Mouse (Mus musculus): ENCODE measurements around the gene Nacc2. TPM values are rescaled to one million over a fixed set of nuclear protein-coding genes. Genes with fewer than 3 reads are reported as not detected.

Gene Nacc2
- polyA plus RNA-seq, 1 experiment from 2014 or later, result 12.6 TPM

DNA sequence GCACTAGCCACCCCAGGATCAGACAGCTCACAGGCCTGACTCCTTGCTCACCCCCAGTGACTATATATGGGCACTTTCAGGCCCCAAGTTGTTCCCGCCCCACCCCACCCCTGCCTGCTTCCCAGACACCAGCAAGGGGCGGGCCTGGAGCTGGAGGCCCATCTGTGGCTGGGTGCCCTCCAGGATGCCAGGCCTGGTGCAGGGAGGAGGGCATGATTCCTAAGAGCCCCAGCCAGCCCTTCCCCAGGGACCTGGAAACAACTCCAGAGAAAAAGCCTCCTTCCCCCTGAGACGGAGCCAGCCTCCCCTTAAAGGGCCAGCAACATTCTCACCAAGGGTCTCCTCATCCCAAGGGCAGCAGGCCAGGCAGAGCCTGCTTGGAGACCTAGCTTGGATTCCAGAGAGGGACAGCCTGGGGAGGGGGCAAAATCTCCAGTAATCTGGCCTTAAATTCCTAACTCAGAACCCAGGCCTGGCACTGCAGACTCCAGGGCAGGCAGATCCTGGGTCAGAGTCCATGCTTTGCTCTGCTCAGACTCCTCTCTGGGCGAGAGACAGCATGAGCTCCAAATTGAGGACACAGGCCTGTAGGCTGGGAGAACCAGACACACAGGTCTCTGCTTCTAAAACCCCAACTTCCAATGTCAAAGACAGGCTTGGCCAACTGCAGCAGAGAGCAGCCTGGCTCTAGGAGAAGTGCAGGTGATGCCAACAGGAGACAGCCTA lies 4.3 kb downstream of the Nacc2 start:
- peak; percentile 58 for DNase-seq (ENCODE audit: low spot score)
- peaks cover 13% of the 10 kb centered on the region for H3K4me1 ChIP-seq (replicated peaks; ENCODE audit: control insufficient read depth, insufficient read depth)

DNA sequence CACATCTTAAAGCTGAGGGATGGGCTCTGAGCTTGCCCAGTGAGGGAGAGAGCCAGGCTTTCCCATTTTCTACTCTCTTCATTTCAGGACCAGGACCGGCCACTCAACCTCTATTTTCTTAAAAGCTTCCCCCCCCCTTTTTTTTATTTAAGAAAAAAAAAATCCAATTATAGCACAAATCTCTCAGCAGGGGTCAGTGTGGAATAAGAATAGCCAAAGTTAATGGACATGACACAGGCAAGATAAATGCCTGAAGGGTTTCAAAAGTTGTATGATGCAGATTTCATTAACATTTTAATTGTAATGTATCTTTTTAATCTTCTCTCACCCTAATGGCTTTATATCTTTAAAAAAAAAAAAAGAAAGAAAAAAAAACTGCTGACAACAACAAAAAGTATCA lies 5.4 kb downstream of the Nacc2 start:
- H3K27me3 ChIP-seq (ENCODE audit: control insufficient read depth, insufficient read depth, low read length), result no peaks in the 10 kb centered on the region
- no peak overlapping the region for H3K27ac ChIP-seq (replicated peaks)
- TF ChIP-seq EP300 (optimal IDR thresholded peaks at IDR 0.05), result no peak
- peak; percentile 51 for TF ChIP-seq CTCF (IDR thresholded peaks at IDR 0.05; ENCODE audit: low read depth)
- ATAC-seq (ENCODE audit: low FRiP score, low TSS enrichment) (no peak), DNase-seq (ENCODE audit: low spot score) (no peak)
- no peak overlapping the region for H3K4me2 ChIP-seq (replicated peaks; ENCODE audit: low read depth)
- H3K4me3 ChIP-seq (ENCODE audit: low read depth, low read length), result no peak overlapping the region
- WGBS, result 65% methylated on average over 1 of the region's 1 CpGs
- no peak overlapping the region for H3K9ac ChIP-seq (ENCODE audit: low read length)
- no peaks in the 10 kb centered on the region for H3K9me3 ChIP-seq (ENCODE audit: control insufficient read depth, low read length)
- peaks cover 10% of the 10 kb centered on the region for H3K4me1 ChIP-seq (replicated peaks; ENCODE audit: control insufficient read depth, insufficient read depth)
- no peaks in the 10 kb centered on the region for H3K36me3 ChIP-seq (ENCODE audit: control insufficient read depth, insufficient read depth, low read length)

More for the DNA sequence above, 4.3 kb downstream of the Nacc2 start:
- Histone ChIP-seq H3K4me2 (replicated peaks; ENCODE audit: low read depth) (peak overlapping the region; percentile 27), H3K27me3 (ENCODE audit: control insufficient read depth, insufficient read depth, low read length) (no peaks in the 10 kb centered on the region), H3K36me3 (ENCODE audit: control insufficient read depth, insufficient read depth, low read length) (no peaks in the 10 kb centered on the region), H3K9me3 (ENCODE audit: control insufficient read depth, low read length) (no peaks in the 10 kb centered on the region), H3K27ac (replicated peaks) (peak overlapping the region; percentile 80), H3K4me3 (ENCODE audit: low read depth, low read length) (no peak overlapping the region), H3K9ac (ENCODE audit: low read length) (peak overlapping the region; percentile 45)
- 26% methylated on average over 4 of the region's 4 CpGs for WGBS
- ATAC-seq (ENCODE audit: low FRiP score, low TSS enrichment), result peak; percentile 59
- TF ChIP-seq CTCF (IDR thresholded peaks at IDR 0.05; ENCODE audit: low read depth) (peak; percentile 20), EP300 (optimal IDR thresholded peaks at IDR 0.05) (peak; percentile 27)

GRCm38 (mm10) chr2:26116550-26116949 lies 6.5 kb downstream of the Nacc2 start:
- Histone ChIP-seq H3K36me3 (ENCODE audit: control insufficient read depth, insufficient read depth, low read length) (no peaks in the 10 kb centered on the region), H3K27ac (replicated peaks) (no peak overlapping the region), H3K4me3 (ENCODE audit: low read depth, low read length) (no peak overlapping the region), H3K4me2 (replicated peaks; ENCODE audit: low read depth) (no peak overlapping the region), H3K9ac (ENCODE audit: low read length) (no peak overlapping the region), H3K27me3 (ENCODE audit: control insufficient read depth, insufficient read depth, low read length) (no peaks in the 10 kb centered on the region), H3K4me1 (replicated peaks; ENCODE audit: control insufficient read depth, insufficient read depth) (peaks cover 10% of the 10 kb centered on the region), H3K9me3 (ENCODE audit: control insufficient read depth, low read length) (no peaks in the 10 kb centered on the region)
- WGBS, result 63% methylated on average over 3 of the region's 3 CpGs
- DNase-seq (ENCODE audit: low spot score) (no peak), ATAC-seq (ENCODE audit: low FRiP score, low TSS enrichment) (no peak)
- TF ChIP-seq EP300 (optimal IDR thresholded peaks at IDR 0.05) (no peak), CTCF (IDR thresholded peaks at IDR 0.05; ENCODE audit: low read depth) (no peak)

DNA sequence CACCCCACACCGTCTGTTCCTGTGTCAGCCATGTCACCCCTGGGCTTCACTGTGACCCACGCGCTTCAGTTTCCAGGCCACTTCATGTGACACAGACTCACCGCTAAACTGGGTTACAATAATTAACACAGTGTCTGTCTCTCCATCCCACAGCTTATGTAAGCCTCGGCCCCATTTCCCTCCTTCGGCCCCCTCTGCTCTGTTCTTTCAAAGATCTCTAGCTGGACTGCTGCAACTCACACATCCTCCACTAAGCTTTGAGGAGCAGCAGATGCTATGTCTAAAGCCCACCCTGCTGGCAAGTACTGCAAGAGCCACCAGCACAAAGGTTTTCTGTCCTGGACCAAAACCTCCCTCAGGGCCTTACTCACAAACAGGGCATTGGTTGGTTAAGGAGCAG lies 7.8 kb downstream of the Nacc2 start:
- H3K4me1 ChIP-seq (replicated peaks; ENCODE audit: control insufficient read depth, insufficient read depth), result peaks cover 8% of the 10 kb centered on the region

DNA sequence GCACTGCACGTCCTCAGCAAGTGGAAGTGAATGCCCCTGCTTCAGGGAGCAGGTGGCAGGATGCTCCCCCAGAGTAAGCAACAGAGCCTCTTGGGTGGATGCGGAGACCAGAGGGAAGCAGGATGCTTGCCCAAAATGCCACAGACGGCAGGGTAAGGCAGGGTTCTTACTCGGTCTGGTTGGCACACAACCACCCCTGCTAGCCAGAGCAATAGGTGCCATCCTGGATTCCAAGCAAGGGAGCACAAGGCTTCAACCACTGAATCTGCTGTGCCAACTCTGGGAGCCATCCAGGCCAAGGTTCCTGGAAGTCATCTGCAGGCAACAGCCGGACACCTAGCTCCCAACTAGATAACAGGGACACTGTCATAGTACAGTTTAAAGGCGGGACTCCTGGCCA lies 14.8 kb downstream of the Nacc2 start:
- no peak for ATAC-seq (ENCODE audit: low FRiP score, low TSS enrichment)
- Histone ChIP-seq H3K27me3 (ENCODE audit: control insufficient read depth, insufficient read depth, low read length) (no peaks in the 10 kb centered on the region), H3K4me1 (replicated peaks; ENCODE audit: control insufficient read depth, insufficient read depth) (no peaks in the 10 kb centered on the region), H3K4me2 (replicated peaks; ENCODE audit: low read depth) (no peak overlapping the region), H3K36me3 (ENCODE audit: control insufficient read depth, insufficient read depth, low read length) (no peaks in the 10 kb centered on the region), H3K9me3 (ENCODE audit: control insufficient read depth, low read length) (no peaks in the 10 kb centered on the region), H3K9ac (ENCODE audit: low read length) (no peak overlapping the region), H3K4me3 (ENCODE audit: low read depth, low read length) (no peak overlapping the region), H3K27ac (replicated peaks) (no peak overlapping the region)
- TF ChIP-seq EP300 (optimal IDR thresholded peaks at IDR 0.05) (no peak), CTCF (IDR thresholded peaks at IDR 0.05; ENCODE audit: low read depth) (no peak)
- WGBS, result 85% methylated on average over 6 of the region's 6 CpGs
- no peak for DNase-seq (ENCODE audit: low spot score)

More for the DNA sequence above, 7.8 kb downstream of the Nacc2 start:
- WGBS, result 75% methylated on average over 6 of the region's 6 CpGs
- Histone ChIP-seq H3K27me3 (ENCODE audit: control insufficient read depth, insufficient read depth, low read length) (no peaks in the 10 kb centered on the region), H3K4me2 (replicated peaks; ENCODE audit: low read depth) (no peak overlapping the region), H3K4me3 (ENCODE audit: low read depth, low read length) (no peak overlapping the region), H3K9me3 (ENCODE audit: control insufficient read depth, low read length) (no peaks in the 10 kb centered on the region), H3K27ac (replicated peaks) (no peak overlapping the region), H3K36me3 (ENCODE audit: control insufficient read depth, insufficient read depth, low read length) (no peaks in the 10 kb centered on the region), H3K9ac (ENCODE audit: low read length) (no peak overlapping the region)
- DNase-seq (ENCODE audit: low spot score) (no peak), ATAC-seq (ENCODE audit: low FRiP score, low TSS enrichment) (no peak)
- TF ChIP-seq EP300 (optimal IDR thresholded peaks at IDR 0.05) (no peak), CTCF (IDR thresholded peaks at IDR 0.05; ENCODE audit: low read depth) (peak; percentile 39)

DNA sequence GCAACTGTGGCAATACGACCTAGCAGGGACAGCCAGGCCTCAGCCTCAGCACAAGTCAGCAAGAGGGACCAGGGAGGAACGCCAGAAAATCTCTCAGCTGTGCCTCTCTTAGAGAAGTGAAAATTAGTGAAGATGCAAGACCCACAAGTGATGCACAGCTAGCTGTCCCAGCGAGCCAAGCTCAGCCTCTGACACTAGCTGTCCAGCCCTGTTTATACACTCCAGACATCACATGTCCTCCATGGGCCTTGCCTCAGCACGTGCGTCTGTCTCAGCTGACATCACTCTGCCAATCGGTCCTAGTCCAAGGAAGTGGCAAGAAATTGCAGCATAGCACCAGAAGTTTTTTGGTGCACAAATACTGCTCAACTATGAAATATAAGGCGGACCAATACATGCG lies 16.0 kb downstream of the Nacc2 start:
- Histone ChIP-seq H3K4me2 (replicated peaks; ENCODE audit: low read depth) (no peak overlapping the region), H3K36me3 (ENCODE audit: control insufficient read depth, insufficient read depth, low read length) (no peaks in the 10 kb centered on the region), H3K9ac (ENCODE audit: low read length) (no peak overlapping the region), H3K9me3 (ENCODE audit: control insufficient read depth, low read length) (no peaks in the 10 kb centered on the region), H3K4me3 (ENCODE audit: low read depth, low read length) (no peak overlapping the region), H3K27me3 (ENCODE audit: control insufficient read depth, insufficient read depth, low read length) (no peaks in the 10 kb centered on the region), H3K4me1 (replicated peaks; ENCODE audit: control insufficient read depth, insufficient read depth) (no peaks in the 10 kb centered on the region), H3K27ac (replicated peaks) (no peak overlapping the region)
- 83% methylated on average over 8 of the region's 8 CpGs for whole genome bisulfite sequencing
- DNase-seq (ENCODE audit: low spot score) (no peak), ATAC-seq (ENCODE audit: low FRiP score, low TSS enrichment) (no peak)
- TF ChIP-seq CTCF (IDR thresholded peaks at IDR 0.05; ENCODE audit: low read depth) (no peak), EP300 (optimal IDR thresholded peaks at IDR 0.05) (no peak)

All from stomach, postnatal 0 days (tissue).